Comparison of ENCODE assay signal across 8 mouse cellular contexts in the genomic region with DNA sequence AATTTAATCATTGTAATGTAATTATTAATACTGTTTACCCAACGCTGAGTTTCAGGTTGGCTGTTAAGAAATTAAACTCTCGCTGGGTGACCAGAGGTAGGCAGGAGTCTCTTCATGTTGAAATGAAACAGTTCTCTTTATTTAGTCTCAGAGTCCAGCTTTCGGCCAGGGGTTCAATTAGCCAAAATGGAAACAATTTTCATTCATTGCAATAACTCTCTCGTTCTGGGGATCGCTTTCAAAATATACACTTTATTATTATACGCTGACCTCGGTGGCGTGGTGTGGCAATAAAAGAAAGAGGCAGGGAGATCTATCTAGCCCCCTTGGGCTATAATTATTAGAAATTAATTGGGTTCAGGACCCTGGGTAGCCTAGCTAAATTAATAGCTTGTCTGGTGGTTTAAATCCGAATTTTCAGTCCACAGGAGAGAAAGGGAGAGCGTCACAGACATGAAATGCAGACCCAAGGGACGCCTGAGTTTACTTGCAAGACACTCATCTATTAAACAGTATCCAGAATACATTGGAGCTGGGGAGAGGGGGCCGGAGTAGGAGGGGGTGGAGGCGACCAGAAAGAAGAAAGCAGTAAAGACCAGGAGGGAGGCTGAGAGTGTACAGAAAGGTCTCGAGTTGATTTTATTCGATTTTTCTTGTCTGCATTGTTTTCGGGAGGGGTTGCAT. TPM values are rescaled to one million over a fixed set of nuclear protein-coding genes. Genes with fewer than 3 reads are reported as not detected.
DNase-seq lines count a peak whose midpoint lies in the region; ATAC-seq and TF ChIP-seq lines count a peak whose summit lies in the region.

No protein-coding gene starts in this region.

- H3K27ac ChIP-seq in liver, embryonic 11.5 days (ENCODE audit: low read depth, low read length): no peak overlapping the region
- no peak overlapping the region for H3K27ac ChIP-seq in liver, postnatal 0 days (ENCODE audit: low read depth)
- H3K27ac ChIP-seq in heart, embryonic 14.5 days (replicated peaks in 1 of 2; ENCODE audit: control insufficient read depth in 1 of 2, insufficient read depth in 1 of 2, low read depth in 2 of 2, low read length in 2 of 2): peak overlapping the region; percentile 18 to 72; a peak in 1 of 4 replicates
- peak overlapping the region; percentile 86 for H3K27ac ChIP-seq in kidney, embryonic 16.5 days (ENCODE audit: low read length)
- no peak overlapping the region for H3K27ac ChIP-seq in neural tube, embryonic 15.5 days (replicated peaks)

- TF ChIP-seq EP300 in liver, postnatal 0 days (IDR thresholded peaks at IDR 0.05; ENCODE audit: low read depth): no peak

- peaks cover 90% of the 10 kb centered on the region for H3K27me3 ChIP-seq in liver, embryonic 11.5 days (replicated peaks; ENCODE audit: control insufficient read depth, insufficient read depth, low read length)
- H3K27me3 ChIP-seq in liver, postnatal 0 days (ENCODE audit: insufficient read depth, low read length): peaks cover 87% of the 10 kb centered on the region
- peaks cover 66% of the 10 kb centered on the region for H3K27me3 ChIP-seq in heart, embryonic 14.5 days (ENCODE audit: control insufficient read depth, insufficient read depth, low read length)
- H3K27me3 ChIP-seq in kidney, embryonic 16.5 days (ENCODE audit: insufficient read depth, low read length): peaks cover 42% of the 10 kb centered on the region
- H3K27me3 ChIP-seq in neural tube, embryonic 15.5 days (replicated peaks): peaks cover 67% of the 10 kb centered on the region

- H3K4me2 ChIP-seq in liver, embryonic 11.5 days: peak overlapping the region; percentile 64
- no peak overlapping the region for H3K4me2 ChIP-seq in liver, postnatal 0 days (ENCODE audit: low read depth, low read length)
- H3K4me2 ChIP-seq in heart, embryonic 14.5 days (ENCODE audit: low read length): peak overlapping the region; percentile 74
- peak overlapping the region; percentile 75 for H3K4me2 ChIP-seq in kidney, embryonic 16.5 days (replicated peaks; ENCODE audit: low read depth, low read length)
- H3K4me2 ChIP-seq in neural tube, embryonic 15.5 days: peak overlapping the region; percentile 53

- H3K4me1 ChIP-seq in liver, embryonic 11.5 days (replicated peaks; ENCODE audit: control insufficient read depth, insufficient read depth, low read length): no peaks in the 10 kb centered on the region; the same call in none of the 2 replicates
- peaks cover 5% of the 10 kb centered on the region; the same call in 1 of the 2 replicates for H3K4me1 ChIP-seq in liver, postnatal 0 days (ENCODE audit: insufficient read depth)
- peaks cover 0 to 4% of the 10 kb centered on the region in 2 experiments; a peak in 2 of 4 replicates for H3K4me1 ChIP-seq in heart, embryonic 14.5 days (ENCODE audit: control insufficient read depth in 2 of 2, insufficient read depth in 2 of 2, low read length in 2 of 2)
- peaks cover 15% of the 10 kb centered on the region for H3K4me1 ChIP-seq in kidney, embryonic 16.5 days (ENCODE audit: insufficient read depth, low read length)
- peaks cover 31% of the 10 kb centered on the region for H3K4me1 ChIP-seq in neural tube, embryonic 15.5 days

- ATAC-seq in liver, embryonic 11.5 days (replicated peaks; ENCODE audit: low FRiP score): no peak
- ATAC-seq in liver, postnatal 0 days: no peak
- no peak for ATAC-seq in heart, embryonic 14.5 days (ENCODE audit: insufficient number of reproducible peaks, insufficient read depth, low FRiP score, low read depth)
- ATAC-seq in kidney, embryonic 16.5 days (ENCODE audit: low FRiP score, low TSS enrichment): no peak
- no peak for ATAC-seq in neural tube, embryonic 15.5 days (ENCODE audit: low FRiP score)

- H3K36me3 ChIP-seq in liver, embryonic 11.5 days (ENCODE audit: control insufficient read depth, insufficient read depth, low read length): no peaks in the 10 kb centered on the region
- H3K36me3 ChIP-seq in liver, postnatal 0 days (replicated peaks; ENCODE audit: insufficient read depth, low read length): no peaks in the 10 kb centered on the region
- no peaks in the 10 kb centered on the region for H3K36me3 ChIP-seq in heart, embryonic 14.5 days (ENCODE audit: control insufficient read depth, insufficient read depth, low read length)
- H3K36me3 ChIP-seq in kidney, embryonic 16.5 days (ENCODE audit: insufficient read depth, low read length): no peaks in the 10 kb centered on the region
- H3K36me3 ChIP-seq in neural tube, embryonic 15.5 days: no peaks in the 10 kb centered on the region

- DNase-seq in liver, embryonic 11.5 days (ENCODE audit: low spot score): peak; percentile 34
- no peak for DNase-seq in liver, postnatal 0 days
- no peak for DNase-seq in spleen, postnatal 4 days (ENCODE audit: low spot score in 2 of 2)
- DNase-seq in layer of hippocampus, postnatal 10 days (ENCODE audit: low spot score in 2 of 2): no peak
- no peak for DNase-seq in left cerebral cortex, postnatal 36 days (ENCODE audit: low spot score in 2 of 2)

- H3K9ac ChIP-seq in liver, embryonic 11.5 days (ENCODE audit: low read depth, low read length): no peak overlapping the region
- H3K9ac ChIP-seq in liver, postnatal 0 days (replicated peaks): no peak overlapping the region
- peak overlapping the region; percentile 72 for H3K9ac ChIP-seq in heart, embryonic 14.5 days (ENCODE audit: low read length)
- peak overlapping the region; percentile 68 for H3K9ac ChIP-seq in kidney, embryonic 16.5 days (replicated peaks; ENCODE audit: low read length)
- no peak overlapping the region for H3K9ac ChIP-seq in neural tube, embryonic 15.5 days (replicated peaks)

- TF ChIP-seq CTCF in liver, postnatal 0 days (IDR thresholded peaks at IDR 0.05; ENCODE audit: low read depth): no peak

- H3K4me3 ChIP-seq in liver, embryonic 11.5 days (ENCODE audit: low read depth, low read length): no peak overlapping the region
- no peak overlapping the region for H3K4me3 ChIP-seq in liver, postnatal 0 days (ENCODE audit: low read depth, low read length)
- peak overlapping the region; percentile 38 to 46 for H3K4me3 ChIP-seq in heart, embryonic 14.5 days (ENCODE audit: control insufficient read depth in 1 of 2, insufficient read depth in 1 of 2, low read depth in 1 of 2, low read length in 2 of 2)
- H3K4me3 ChIP-seq in kidney, embryonic 16.5 days (ENCODE audit: low read length): peak overlapping the region; percentile 52
- 0 out of 2 replicates have a peak overlapping the region, but pooled peaks have one; percentile 30 for H3K4me3 ChIP-seq in neural tube, embryonic 15.5 days (replicated peaks)

- no peaks in the 10 kb centered on the region for H3K9me3 ChIP-seq in liver, embryonic 11.5 days (ENCODE audit: control insufficient read depth, low read length)
- no peaks in the 10 kb centered on the region for H3K9me3 ChIP-seq in liver, postnatal 0 days (ENCODE audit: low read length)
- no peaks in the 10 kb centered on the region for H3K9me3 ChIP-seq in heart, embryonic 14.5 days (ENCODE audit: control insufficient read depth, low read length)
- no peaks in the 10 kb centered on the region for H3K9me3 ChIP-seq in kidney, embryonic 16.5 days (ENCODE audit: low read length)
- H3K9me3 ChIP-seq in neural tube, embryonic 15.5 days (replicated peaks): no peaks in the 10 kb centered on the region

- WGBS in liver, embryonic 11.5 days: 8% methylated on average over 16 of the region's 16 CpGs
- 10% methylated on average over 16 of the region's 16 CpGs for WGBS in liver, postnatal 0 days (ENCODE audit: insufficient replicate concordance)
- 17% methylated on average over 16 of the region's 16 CpGs for WGBS in heart, embryonic 14.5 days
- WGBS in kidney, embryonic 16.5 days: 6% methylated on average over 16 of the region's 16 CpGs
- 4% methylated on average over 16 of the region's 16 CpGs for WGBS in neural tube, embryonic 15.5 days

- intact Hi-C loops in left cerebral cortex, postnatal 36 days (cut with DNase I): loop anchor here (10.0 kb wide), 1 partner anchor 499 kb away; no protein-coding TSS in a partner anchor

RNA-seq across cellular contexts. Expression of gene Mecom, which starts 34.4 kb away (rescaled TPM):
- polyA plus RNA-seq in liver, embryonic 11.5 days (2014; fragmentation: Nextera tagmentation; extraction: Ambion mirVana): 5.7 and 6.9 TPM in 2 replicates
- 0.85 and 0.89 TPM in 2 replicates for polyA plus RNA-seq in liver, postnatal 0 days (2015; fragmentation: Nextera tagmentation; extraction: Ambion mirVana)
- 23.0 and 24.1 TPM in 2 replicates for polyA plus RNA-seq in heart, embryonic 14.5 days (2014; fragmentation: Nextera tagmentation; extraction: Ambion mirVana)
- polyA plus RNA-seq in kidney, embryonic 16.5 days (2015; fragmentation: Nextera tagmentation; extraction: Ambion mirVana): 78.3 and 80.4 TPM in 2 replicates
- 5.2 and 5.5 TPM in 2 replicates for polyA plus RNA-seq in neural tube, embryonic 15.5 days (2015; fragmentation: Nextera tagmentation; extraction: Ambion mirVana)
- 1 to 10 TPM; 6.5 to 6.8 TPM for total RNA-seq in layer of hippocampus, postnatal 10 days (2021)
- 1 to 10 TPM; 2.2 to 5.0 TPM for total RNA-seq in left cerebral cortex, postnatal 36 days (2021)

Comparison
In these comparisons a context has a peak if more than half of its experiments do, and no peak if none do; other contexts are left out.
1. H3K27ac ChIP-seq: peak in heart, embryonic 14.5 days (2 of 2) and kidney, embryonic 16.5 days (single experiment); none in liver, embryonic 11.5 days (single experiment), liver, postnatal 0 days (single experiment) and neural tube, embryonic 15.5 days (single experiment).
2. H3K4me3 ChIP-seq: peak in heart, embryonic 14.5 days (2 of 2), kidney, embryonic 16.5 days (single experiment) and neural tube, embryonic 15.5 days (single experiment); none in liver, embryonic 11.5 days (single experiment) and liver, postnatal 0 days (single experiment).
3. H3K9ac ChIP-seq: peak in heart, embryonic 14.5 days (single experiment) and kidney, embryonic 16.5 days (single experiment); none in liver, embryonic 11.5 days (single experiment), liver, postnatal 0 days (single experiment) and neural tube, embryonic 15.5 days (single experiment).